Mouse (Mus musculus): ENCODE results near the gene Ess2. TPM values are rescaled to one million over a fixed set of nuclear protein-coding genes. Genes with fewer than 3 reads are reported as not detected.

The Ess2 gene
- polyA plus RNA-seq, 1 experiment, result 2.1 TPM

DNA sequence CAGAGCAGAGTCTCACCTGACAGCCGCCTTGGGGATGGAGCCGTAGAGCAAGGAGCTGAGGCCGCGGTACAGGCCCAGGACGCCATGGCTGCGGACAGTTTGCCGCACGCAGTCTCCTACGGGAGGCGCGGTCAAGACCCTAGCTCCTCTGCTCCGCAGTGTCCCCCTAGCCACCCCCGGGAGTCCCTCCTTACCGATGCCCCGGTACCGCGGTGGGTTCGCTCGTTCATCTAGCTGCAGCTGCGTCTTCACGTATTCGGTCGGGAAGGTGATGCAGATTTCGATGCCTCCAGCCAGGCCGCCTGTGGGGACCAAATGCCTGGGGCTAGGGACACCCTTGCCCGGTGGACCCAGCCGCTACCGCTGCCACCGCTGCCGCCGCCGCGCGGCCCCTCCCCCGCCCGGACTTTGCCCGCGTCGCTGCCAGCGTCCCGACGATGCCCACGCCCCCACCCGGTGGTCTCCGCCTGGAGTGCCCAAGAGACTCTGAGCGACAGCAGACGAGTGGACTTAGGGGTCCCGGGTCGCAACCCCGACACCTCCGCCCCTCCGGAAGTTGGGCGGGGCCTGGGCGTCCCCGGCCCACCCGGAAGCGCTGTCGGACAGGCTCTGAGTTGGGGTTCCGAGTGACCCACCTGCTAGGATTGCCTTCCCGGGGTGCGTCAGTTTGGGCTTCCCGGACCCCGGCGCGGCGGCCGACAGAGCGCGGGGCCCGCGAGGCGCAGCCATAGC is 16.4 kb upstream of the Ess2 start:
- Histone ChIP-seq H3K27me3 (ENCODE audit: control insufficient read depth) (no peaks in the 10 kb centered on the region), H3K9me3 (ENCODE audit: control insufficient read depth, low read length) (no peaks in the 10 kb centered on the region), H3K4me3 (replicated peaks) (peak overlapping the region; percentile 86), H3K36me3 (ENCODE audit: control insufficient read depth) (peaks cover 22% of the 10 kb centered on the region), H3K4me1 (ENCODE audit: control insufficient read depth) (peaks cover 65% of the 10 kb centered on the region)
- no peak for TF ChIP-seq GATA1 (IDR thresholded peaks at IDR 0.05; ENCODE audit: low read length)
- no peak for TF ChIP-seq TAL1 (IDR thresholded peaks at IDR 0.05; ENCODE audit: low read length)

DNA sequence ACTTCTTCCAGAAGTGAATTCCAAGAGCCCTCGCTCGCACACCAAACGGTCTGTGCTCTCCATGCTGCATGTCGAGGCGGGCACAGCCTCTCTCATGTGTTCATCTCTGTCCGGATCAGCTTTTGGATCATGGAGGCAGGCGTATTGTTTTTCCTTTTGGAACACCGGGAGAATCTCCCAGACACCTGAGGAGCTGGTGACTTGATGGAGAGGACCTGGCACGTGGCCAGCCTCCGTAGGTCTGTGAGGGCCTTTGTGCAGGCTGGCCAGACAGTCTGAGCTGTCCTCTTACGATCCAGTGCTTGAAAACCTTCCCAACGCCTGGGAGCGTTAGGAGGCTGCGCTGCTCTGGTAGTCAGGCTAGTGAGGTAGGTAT is 11.0 kb upstream of the Ess2 start:
- peak overlapping the region; percentile 90 for H3K4me3 ChIP-seq (replicated peaks)
- peaks cover 25% of the 10 kb centered on the region for H3K27me3 ChIP-seq (ENCODE audit: control insufficient read depth)
- TF ChIP-seq TAL1 (IDR thresholded peaks at IDR 0.05; ENCODE audit: low read length) (no peak), GATA1 (IDR thresholded peaks at IDR 0.05; ENCODE audit: low read length) (no peak)
- peaks cover 22% of the 10 kb centered on the region for H3K36me3 ChIP-seq (ENCODE audit: control insufficient read depth)
- no peaks in the 10 kb centered on the region for H3K9me3 ChIP-seq (ENCODE audit: control insufficient read depth, low read length)
- peaks cover 55% of the 10 kb centered on the region for H3K4me1 ChIP-seq (ENCODE audit: control insufficient read depth)

DNA sequence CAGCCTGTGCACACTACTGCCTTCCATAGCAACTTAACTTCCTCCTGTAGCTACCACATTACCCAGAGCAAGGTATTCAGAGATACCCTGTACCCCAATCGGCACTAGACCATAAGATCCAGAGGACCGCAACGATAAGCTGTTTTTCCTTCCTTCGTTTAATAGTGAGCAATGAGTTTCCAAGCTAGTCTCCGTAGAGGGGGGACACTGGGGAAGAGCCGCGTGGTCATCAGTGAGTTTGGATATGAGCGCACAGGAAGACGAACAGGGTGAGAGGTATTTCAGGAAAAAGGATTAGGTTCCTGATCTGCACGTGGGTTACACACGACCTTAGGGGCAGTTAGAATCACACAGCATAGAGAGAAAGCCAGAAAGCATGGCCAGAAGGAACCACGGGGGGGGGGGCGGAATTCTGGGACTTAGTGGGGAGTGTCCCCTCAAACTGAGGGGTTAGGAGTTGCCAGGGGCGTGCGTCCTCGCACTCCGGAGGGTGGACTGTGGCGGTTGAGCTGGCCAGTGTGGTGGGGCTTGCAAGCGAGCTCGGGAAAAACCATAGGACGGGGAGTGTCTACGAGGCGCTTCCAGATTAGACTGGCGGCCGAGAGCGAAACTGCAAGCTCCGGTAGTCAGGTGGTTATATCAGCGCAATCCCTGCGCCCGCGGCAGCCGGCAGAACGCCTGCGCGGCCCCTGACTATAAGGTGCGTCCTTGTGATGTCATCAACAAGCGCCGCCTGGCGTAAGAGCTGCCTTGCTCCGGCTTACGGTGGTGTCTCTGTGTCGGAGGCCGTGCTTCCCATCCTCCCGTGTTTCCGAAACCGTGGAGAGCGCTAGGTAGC is 10.4 kb upstream of the Ess2 start:
- Histone ChIP-seq H3K4me1 (ENCODE audit: control insufficient read depth) (peaks cover 49% of the 10 kb centered on the region), H3K36me3 (ENCODE audit: control insufficient read depth) (peaks cover 22% of the 10 kb centered on the region), H3K4me3 (replicated peaks) (peak overlapping the region; percentile 90), H3K27me3 (ENCODE audit: control insufficient read depth) (peaks cover 31% of the 10 kb centered on the region), H3K9me3 (ENCODE audit: control insufficient read depth, low read length) (no peaks in the 10 kb centered on the region)
- no peak for TF ChIP-seq GATA1 (IDR thresholded peaks at IDR 0.05; ENCODE audit: low read length)
- no peak for TF ChIP-seq TAL1 (IDR thresholded peaks at IDR 0.05; ENCODE audit: low read length)

DNA sequence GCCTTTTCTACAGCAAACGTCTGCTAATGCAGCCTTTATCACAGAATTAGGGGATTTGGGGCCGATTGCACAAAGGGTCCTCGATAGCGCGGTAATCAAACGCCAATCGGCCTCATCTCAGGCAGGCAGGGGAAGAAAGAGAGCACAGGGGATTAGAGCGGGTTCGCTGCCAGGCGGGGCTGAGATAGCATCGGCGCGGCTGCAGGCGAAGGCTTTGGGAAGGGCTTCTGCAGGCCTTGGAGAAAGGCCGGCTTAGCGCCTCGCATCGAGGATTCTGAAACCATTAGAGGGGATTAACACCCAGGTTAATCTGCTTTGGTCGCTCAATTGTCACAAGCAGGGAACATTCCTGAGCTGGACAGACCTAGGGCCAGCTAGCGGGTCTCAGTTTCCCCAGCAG is 9.4 kb upstream of the Ess2 start:
- no peak for TF ChIP-seq GATA1 (IDR thresholded peaks at IDR 0.05; ENCODE audit: low read length)
- TF ChIP-seq TAL1 (IDR thresholded peaks at IDR 0.05; ENCODE audit: low read length), result no peak
- peaks cover 49% of the 10 kb centered on the region for H3K4me1 ChIP-seq (ENCODE audit: control insufficient read depth)
- H3K4me3 ChIP-seq (replicated peaks), result peak overlapping the region; percentile 90
- peaks cover 13% of the 10 kb centered on the region for H3K36me3 ChIP-seq (ENCODE audit: control insufficient read depth)
- H3K27me3 ChIP-seq (ENCODE audit: control insufficient read depth), result peaks cover 41% of the 10 kb centered on the region
- no peaks in the 10 kb centered on the region for H3K9me3 ChIP-seq (ENCODE audit: control insufficient read depth, low read length)

DNA sequence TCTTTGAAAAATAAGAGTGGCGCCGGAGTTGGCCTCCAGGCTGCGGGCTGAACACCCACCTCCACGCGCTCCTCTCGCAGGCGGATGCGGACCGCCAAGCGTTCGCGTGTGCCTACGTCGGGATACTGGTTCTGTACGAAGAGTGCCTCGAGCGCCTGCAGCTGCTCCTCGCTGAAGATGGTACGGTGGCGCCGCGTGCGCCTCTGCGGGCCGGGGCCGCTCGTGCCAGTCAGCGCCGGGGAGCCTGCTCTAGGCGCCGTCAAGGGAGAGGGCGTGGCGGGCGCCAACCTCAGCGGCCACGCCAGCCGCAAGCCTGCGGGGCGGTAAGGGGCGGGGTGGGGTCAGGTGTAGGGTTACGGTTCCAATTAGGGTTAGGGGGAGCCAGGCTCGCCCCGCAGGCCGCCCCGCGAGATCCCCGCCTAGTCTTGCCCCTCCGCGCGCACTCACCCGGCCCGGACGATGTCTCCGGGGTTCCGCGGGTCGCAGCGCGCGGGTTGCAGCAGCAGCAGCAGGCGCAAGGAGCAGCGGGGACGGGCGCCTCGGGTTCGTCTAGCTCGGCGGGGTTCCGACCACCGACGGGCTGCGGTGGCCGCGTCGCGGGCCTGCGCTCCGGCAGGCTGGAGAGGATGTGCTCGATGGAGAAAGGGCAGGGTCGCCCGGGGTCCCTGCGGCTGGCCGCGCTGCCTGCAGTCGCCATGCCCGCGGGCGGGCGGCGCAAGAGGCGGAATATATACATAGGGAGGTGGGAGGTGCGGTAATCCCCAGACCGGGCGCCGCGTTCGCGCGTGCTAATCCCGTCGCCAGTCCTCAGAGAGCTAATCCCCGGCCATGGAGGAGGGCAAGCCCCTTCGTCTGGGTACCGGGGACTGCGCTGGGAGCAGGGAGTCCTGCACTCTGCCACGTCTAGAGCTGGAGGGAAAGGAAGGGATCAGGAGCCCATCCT is 3.4 kb upstream of the Ess2 start, which contains the start of gene Gsc2:
TSS of gene Gsc2 (minus strand) at position 753 of the 943 bp plus-strand sequence.
- Histone ChIP-seq H3K36me3 (ENCODE audit: control insufficient read depth) (no peaks in the 10 kb centered on the region; the same call in 1 of the 2 replicates), H3K9me3 (ENCODE audit: control insufficient read depth, low read length) (peaks cover 20% of the 10 kb centered on the region), H3K4me3 (replicated peaks) (peak within 1 kb of the TSS; percentile 7), H3K4me1 (ENCODE audit: control insufficient read depth) (peaks cover 20% of the 10 kb centered on the region), H3K27me3 (ENCODE audit: control insufficient read depth) (peaks cover 76% of the 10 kb centered on the region)
- TF ChIP-seq GATA1 (IDR thresholded peaks at IDR 0.05; ENCODE audit: low read length) (no peak), TAL1 (IDR thresholded peaks at IDR 0.05; ENCODE audit: low read length) (no peak)

DNA sequence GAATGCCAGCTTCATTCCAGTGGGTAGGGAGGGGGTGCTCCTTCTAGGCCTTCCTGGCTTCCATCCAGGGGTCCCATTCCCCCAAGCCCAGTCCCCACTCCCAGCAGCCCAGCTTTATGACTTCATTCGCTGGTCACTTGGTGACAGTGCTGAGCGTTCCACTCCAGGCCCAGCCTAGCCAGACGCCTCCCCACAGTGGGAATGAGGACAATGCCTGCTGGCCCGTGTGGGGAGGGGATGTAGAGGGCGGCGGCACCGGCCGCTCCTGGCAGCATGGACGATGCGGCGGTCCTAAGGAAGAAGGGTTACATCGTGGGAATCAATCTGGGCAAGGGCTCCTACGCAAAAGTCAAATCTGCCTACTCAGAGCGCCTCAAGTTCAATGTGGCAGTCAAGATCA is 12.7 kb downstream of the Ess2 start, which contains the start of the genes Dgcr2 and Tssk2:
TSS of gene Dgcr2 (minus strand) at position 101 of the 400 bp plus-strand sequence.
TSS of gene Tssk2 (plus strand) at position 176 of the 400 bp plus-strand sequence.
- no peaks in the 10 kb centered on the region for H3K4me1 ChIP-seq (ENCODE audit: control insufficient read depth)
- H3K36me3 ChIP-seq (ENCODE audit: control insufficient read depth), result peaks cover 52% of the 10 kb centered on the region
- H3K9me3 ChIP-seq (ENCODE audit: control insufficient read depth, low read length), result no peaks in the 10 kb centered on the region
- 0 out of 2 replicates have a peak, but pooled peaks cover 2% of the 10 kb centered on the region for H3K27me3 ChIP-seq (ENCODE audit: control insufficient read depth)
- TF ChIP-seq GATA1 (IDR thresholded peaks at IDR 0.05; ENCODE audit: low read length) (no peak), TAL1 (IDR thresholded peaks at IDR 0.05; ENCODE audit: low read length) (no peak)
- H3K4me3 ChIP-seq (replicated peaks), result no peak within 1 kb of the TSS

DNA sequence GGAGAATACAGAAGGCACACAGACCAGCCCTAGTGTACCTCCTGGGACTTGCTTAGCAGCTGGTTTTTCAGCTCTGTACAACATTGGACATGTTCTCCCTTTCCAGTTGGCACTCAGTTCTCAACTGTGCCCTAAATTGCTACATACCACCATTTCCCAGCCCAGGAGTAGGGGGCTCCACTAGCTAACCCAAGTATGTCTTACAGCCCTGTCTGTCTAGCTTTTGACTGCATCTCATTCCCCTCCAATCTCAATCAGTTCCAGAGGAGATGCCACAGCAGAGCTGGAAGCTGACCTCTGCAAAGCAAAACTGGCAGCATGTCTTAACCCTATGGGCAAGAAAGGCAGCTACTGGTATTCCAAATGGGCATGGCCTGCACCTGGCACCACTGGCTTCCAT is 15.1 kb downstream of the Ess2 start:
- H3K36me3 ChIP-seq (ENCODE audit: control insufficient read depth), result peaks cover 28% of the 10 kb centered on the region
- no peak overlapping the region for H3K4me3 ChIP-seq (replicated peaks)
- H3K4me1 ChIP-seq (ENCODE audit: control insufficient read depth), result peaks cover 12% of the 10 kb centered on the region
- H3K27me3 ChIP-seq (ENCODE audit: control insufficient read depth), result 0 out of 2 replicates have a peak, but pooled peaks cover 2% of the 10 kb centered on the region
- TF ChIP-seq TAL1 (IDR thresholded peaks at IDR 0.05; ENCODE audit: low read length), result no peak
- TF ChIP-seq GATA1 (IDR thresholded peaks at IDR 0.05; ENCODE audit: low read length), result no peak
- H3K9me3 ChIP-seq (ENCODE audit: control insufficient read depth, low read length), result no peaks in the 10 kb centered on the region

DNA sequence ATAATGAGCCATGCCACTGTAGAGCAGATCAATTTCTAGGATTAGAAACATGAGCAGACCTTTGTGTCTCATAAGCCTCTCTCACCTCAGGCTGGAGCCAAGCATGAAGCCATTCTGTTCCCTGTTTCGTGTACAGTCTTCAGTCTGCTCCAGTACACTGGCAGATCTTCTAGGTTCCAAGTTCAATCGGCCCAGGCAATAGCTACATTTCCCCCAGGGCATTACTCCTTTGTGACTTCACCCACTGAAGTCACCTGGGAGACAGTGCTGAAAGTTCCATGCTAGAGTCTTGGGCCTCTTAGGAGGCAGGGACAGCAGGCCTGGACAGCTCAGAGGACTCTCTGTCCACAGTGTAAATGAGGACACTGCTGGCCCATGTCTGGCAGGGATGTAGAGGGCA is 17.2 kb downstream of the Ess2 start, which contains the start of gene Tssk1:
TSS of gene Tssk1 (plus strand) at position 301 of the 400 bp plus-strand sequence.
- H3K27me3 ChIP-seq (ENCODE audit: control insufficient read depth), result 0 out of 2 replicates have a peak, but pooled peaks cover 2% of the 10 kb centered on the region
- H3K4me1 ChIP-seq (ENCODE audit: control insufficient read depth), result peaks cover 29% of the 10 kb centered on the region
- no peaks in the 10 kb centered on the region for H3K9me3 ChIP-seq (ENCODE audit: control insufficient read depth, low read length)
- peaks cover 16% of the 10 kb centered on the region for H3K36me3 ChIP-seq (ENCODE audit: control insufficient read depth)
- no peak within 1 kb of the TSS for H3K4me3 ChIP-seq (replicated peaks)
- TF ChIP-seq GATA1 (IDR thresholded peaks at IDR 0.05; ENCODE audit: low read length), result no peak
- no peak for TF ChIP-seq TAL1 (IDR thresholded peaks at IDR 0.05; ENCODE audit: low read length)

All from erythroblast, embryonic 14.5 days (primary cell).